Mouse (Mus musculus) c-Kit-positive CD71-positive TER-119-negative erythroid progenitor cells, embryonic 14.5 days (primary cell): ENCODE measurements around the gene D930048N14Rik.
"Not testable (repeated sequence)": the region's sequence is repeated elsewhere in the genome, so short reads cannot be mapped to it uniquely, and the experiment has no call there.

Experiments
- DNase-seq: peaks from one replicate; pipeline ENCODE4 v3.0.0-alpha.2; 2013; ENCODE audit warnings: low read depth

The D930048N14Rik gene

DNA sequence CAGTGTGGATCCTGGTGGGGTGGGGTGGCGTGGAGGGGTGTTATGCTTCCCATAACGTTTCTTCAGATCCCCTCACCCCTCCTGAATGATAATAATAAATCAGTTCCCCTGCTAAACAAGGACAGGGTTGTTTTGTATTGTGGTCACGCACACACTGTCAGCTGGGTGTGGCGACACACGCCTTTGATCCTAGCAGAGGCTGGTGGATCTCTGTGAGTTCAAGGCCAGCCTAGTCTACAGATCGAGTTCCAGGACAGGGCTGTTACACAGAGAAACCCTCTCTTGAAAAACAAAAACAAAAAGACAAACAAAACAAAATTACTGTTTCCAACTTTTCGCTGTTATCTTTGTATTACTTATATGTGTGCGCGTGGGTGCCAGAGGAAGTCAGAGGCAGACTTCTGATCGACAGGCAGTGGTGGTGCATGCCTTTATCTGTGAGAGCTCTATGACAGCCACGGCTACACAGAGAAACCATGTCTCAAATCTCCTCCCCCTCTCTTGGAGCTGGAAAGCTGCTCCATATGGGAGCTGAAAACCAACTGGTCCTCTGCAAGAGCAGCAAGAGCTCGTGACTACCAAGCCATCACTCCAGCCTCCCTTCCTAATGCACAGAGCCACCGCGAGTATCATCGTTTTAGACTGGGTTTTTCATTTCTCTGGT is 21.0 kb upstream of the D930048N14Rik start:
- DNase-seq: no peak

GRCm38 (mm10) chr11:51632130-51632753 is 18.5 kb upstream of the D930048N14Rik start:
- no peak for DNase-seq

DNA sequence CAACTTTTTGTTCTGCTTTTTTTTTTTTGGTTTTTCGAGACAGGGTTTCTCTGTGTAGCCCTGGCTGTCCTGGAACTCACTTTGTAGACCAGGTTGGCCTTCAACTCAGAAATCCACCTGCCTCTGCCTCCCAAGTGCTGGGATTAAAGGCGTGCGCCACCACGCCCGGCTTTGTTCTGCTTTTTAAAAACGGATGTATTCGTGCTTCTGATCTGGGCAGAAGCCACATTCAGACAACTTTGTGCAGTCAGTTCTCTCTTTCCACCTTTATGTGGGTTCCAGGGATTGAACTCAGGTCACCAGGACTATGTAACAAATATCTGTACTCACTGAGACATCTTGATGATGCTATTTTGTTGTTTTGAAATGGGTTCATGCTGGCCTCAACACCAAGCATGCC is 17.6 kb upstream of the D930048N14Rik start:
- DNase-seq: not testable (repeated sequence)

- DNase-seq: no peak
Observed at GRCm38 (mm10) chr11:51633721-51634120, 17.0 kb upstream of the D930048N14Rik start.

GRCm38 (mm10) chr11:51635127-51635524 is 15.6 kb upstream of the D930048N14Rik start:
- peak; percentile 51 for DNase-seq

DNA sequence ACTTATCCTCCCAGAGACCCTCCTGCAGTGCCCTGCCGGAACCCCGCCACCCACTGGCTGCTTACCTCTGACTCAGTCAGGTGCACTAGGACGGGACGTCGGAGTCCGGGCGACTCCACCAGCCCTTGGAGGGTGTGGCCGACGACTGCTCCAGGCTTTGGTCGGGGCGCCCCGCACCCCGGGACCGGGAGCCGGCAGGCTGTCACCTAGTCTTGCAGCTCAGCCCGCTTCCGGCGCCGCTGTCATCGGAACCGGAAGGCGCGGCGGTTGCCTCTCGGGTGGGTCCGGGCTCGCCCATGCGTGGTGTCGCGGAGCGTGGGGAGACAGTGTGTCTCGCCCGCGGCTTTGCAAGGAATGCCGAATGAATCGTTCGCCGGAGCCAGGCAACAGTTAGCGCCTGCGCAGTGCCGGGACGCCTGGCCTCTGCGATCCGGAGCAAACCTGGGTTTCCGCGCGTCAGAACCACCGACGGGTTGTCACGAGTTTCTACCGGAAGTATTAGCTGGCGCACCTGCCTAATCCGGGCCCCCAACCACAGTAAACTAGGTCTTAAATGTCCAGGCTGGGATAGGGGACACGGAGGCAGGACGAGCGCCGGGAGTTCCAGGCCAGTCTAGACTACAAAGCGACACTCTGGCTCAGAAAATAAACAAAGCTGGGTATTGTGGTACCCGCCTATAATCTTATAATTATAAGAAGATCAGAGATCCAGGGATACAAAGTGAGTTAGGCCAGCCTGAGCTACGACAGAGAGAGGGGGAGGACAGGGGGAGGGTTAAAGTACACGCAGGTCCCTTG is 15.0 kb upstream of the D930048N14Rik start, which contains the start of gene Rmnd5b:
TSS of gene Rmnd5b (minus strand) at position 372 of the 798 bp plus-strand sequence.
- peak; percentile 67 for DNase-seq

GRCm38 (mm10) chr11:51636323-51636684 is 14.4 kb upstream of the D930048N14Rik start:
- peak; percentile 76 for DNase-seq

GRCm38 (mm10) chr11:51637971-51638414 is 12.8 kb upstream of the D930048N14Rik start:
- DNase-seq: no peak

- no peak for DNase-seq
Observed at GRCm38 (mm10) chr11:51638497-51638896, 12.3 kb upstream of the D930048N14Rik start.

DNA sequence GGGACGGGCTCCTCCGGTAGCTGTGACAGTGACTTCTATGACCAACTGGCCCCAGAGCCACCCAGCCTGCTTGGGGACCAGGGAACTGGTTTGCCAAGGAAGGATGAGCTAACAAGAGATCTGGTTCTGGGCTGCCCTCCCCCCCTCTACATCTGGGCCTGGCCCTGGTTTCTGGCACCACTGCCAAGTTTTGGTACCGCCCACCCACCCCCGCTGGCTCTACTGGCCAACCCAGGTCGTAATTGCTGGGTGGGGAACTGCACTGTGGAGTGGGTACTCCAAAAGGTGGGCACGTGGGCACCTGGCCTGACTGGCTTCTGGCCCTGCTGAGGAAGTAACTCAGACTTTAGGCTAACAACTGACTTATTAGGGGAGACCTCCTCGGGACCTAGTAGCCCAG is 10.0 kb upstream of the D930048N14Rik start:
- no peak for DNase-seq

DNA sequence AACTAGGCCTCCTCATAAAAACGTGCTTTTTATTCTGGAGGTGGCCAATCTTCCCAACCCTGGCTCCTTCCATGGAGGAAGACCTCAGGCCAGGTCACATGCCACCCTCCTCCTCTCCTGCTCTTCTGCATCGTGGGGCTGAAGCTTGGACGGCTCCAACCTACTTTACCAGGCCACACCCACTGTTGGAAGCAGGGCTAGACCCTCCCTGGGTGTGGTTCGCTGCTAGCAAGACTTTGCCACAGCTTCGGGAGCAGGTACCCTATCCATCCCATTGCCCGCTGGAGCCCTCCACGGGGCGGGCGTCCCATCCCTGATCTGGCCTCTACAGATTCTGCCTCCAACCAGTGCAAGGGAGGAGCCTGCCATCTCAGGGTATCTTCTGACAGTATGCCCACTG is 7.6 kb upstream of the D930048N14Rik start:
- DNase-seq: no peak

DNA sequence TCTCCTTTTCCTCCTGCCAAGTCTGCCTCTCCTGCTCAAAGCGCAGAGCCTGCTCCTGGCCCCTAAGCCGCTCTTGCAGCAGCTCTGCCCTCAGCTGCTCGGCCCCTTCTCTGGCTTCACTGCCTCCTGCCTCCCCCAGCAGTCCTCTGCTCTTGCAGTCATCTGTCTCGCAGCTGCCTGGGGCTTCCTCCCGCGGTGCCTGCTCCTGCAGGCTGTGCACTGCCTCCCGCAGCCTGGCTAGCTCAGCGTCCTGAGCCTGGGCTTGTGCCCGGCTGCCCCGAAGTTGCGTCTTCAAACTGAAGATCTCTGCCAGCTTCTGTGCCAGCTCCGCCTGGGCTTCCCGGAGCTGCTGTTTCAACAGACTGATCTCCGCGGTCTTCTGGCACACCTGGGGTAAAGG is 7.0 kb upstream of the D930048N14Rik start:
- no peak for DNase-seq

DNA sequence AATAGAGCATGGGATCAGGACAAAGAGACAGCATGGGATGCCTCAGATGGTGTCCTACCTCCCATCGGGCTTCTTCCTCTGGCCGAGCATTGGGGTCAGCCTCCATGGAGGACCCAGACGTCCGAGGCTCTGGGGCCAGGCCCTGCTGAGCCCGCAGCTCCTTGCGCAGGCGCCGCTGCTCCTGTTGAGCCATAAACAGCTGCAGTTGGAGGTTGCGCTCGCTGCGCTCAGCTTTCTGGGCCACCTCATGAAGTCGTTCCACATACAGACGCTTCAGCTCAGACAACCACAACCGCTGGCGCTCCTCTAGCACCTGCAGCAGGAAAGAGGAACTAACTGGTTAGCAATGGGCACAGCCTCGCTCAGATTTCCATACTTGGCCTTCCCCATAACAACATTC is 6.5 kb upstream of the D930048N14Rik start:
- no peak for DNase-seq

GRCm38 (mm10) chr11:51645293-51645692 is 5.5 kb upstream of the D930048N14Rik start:
- DNase-seq: no peak

GRCm38 (mm10) chr11:51646245-51646644 is 4.5 kb upstream of the D930048N14Rik start:
- no peak for DNase-seq

GRCm38 (mm10) chr11:51646751-51647667 is 3.7 kb upstream of the D930048N14Rik start:
- no peak for DNase-seq

DNA sequence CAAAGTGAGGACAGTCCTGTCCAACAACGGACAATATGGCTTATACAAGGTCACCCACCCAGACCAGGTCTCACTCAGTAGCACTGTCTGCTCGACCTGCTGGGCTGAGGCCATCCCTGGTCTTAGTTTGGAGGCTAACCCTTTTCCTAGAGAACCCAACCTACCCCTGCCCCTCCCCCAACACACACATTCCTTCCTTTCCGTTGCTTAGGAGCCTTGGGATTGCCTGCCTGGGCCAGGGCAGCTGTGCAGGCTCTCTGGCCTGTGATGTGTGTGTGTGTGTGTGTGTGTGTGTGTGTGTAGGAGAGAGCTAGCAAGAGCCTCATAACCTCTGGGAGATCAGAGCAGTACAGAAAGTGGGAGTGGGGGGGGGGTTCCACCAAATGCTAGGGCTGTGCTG is 2.2 kb upstream of the D930048N14Rik start:
- no peak for DNase-seq

GRCm38 (mm10) chr11:51649111-51649888 is 1.5 kb upstream of the D930048N14Rik start:
- no peak for DNase-seq

DNA sequence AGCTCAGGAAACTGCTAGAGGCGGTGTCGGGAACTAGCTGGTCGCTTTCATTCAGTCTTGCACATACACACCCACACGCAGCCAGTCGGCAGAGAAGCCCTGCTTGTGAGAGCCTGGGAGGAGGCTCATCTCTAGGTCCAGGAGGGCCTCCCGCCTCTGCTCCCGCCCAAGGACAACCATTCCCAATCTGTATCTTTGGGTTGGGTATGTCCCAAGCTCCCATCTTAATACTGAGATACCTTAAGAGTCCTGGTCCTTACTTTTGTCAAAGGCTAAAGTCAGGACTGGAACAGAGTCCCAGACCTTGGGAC is 910 bp upstream of the D930048N14Rik start:
- no peak for DNase-seq

DNA sequence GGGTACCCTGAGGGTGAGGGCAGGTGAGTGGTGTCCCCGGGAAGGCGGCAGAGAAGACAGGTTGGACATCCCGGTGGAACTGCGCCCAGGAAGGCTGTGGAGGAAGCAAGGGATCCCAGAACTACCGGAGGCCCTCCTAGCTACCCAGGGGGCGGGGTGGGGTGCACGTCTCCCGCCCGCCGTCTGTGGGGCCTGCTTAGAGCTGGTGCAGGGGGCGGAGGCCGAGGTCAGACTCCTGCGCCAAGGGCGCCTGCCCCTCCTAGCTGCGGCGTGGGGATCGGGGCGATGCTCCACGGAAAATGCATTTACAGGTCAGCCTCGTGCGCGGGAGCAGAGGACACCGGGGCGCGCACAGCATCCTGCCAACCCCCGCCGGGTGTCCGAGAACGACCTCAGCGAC is 493 bp upstream of the D930048N14Rik start:
- no peak for DNase-seq

GRCm38 (mm10) chr11:51652889-51653418 is 2.2 kb downstream of the D930048N14Rik start:
- DNase-seq: no peak
